Mouse (Mus musculus) cerebellum, postnatal 25 days (tissue): ENCODE measurements around the gene Ipo7.
"Not testable (repeated sequence)": the region's sequence is repeated elsewhere in the genome, so short reads cannot be mapped to it uniquely, and the experiment has no call there.

ENCODE experiments used
- DNase-seq, 2 experiments: peaks; one replicate each; pipeline ENCODE4 v3.0.0; 2021; ENCODE audit warnings: mixed read lengths in 2 of 2

The Ipo7 gene

DNA sequence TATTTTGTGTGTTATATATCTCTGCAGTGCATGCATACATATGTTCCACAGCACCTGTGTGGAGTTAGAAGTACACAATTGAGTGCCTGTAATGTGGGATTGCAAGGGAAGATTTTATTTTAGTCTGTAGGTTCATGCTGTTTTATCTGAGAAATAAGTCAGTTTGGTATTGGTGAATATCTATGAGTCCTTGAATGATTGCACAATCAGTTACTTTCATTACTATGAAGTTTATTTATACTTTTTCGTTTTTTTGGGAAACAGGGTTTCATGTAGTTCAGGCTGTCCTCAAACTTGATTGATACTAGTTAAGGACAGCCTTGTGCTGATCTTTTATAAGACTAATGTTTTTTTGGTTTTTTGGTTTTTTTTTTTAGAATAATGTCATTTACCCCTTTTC lies 5.5 kb downstream of the Ipo7 start:
- no peak for DNase-seq

DNA sequence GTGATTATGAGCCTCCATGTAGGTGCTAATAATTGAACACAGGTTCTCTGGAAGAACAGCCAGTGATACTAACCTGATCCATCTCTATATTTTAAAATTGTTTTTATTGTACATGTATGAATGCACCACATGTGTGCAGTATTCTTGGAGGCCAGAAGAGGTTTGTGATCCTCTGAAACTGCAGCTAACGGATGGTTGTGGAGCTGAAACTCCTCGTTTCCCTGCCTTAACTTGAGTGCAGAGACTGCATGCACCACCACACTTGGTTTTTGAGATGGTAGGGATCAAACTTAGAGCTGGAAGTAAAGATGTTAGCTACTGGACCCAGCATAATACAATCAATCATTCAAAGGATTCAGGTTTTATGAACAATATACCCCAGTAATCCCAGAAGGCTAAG lies 8.5 kb downstream of the Ipo7 start:
- DNase-seq, result no peak

DNA sequence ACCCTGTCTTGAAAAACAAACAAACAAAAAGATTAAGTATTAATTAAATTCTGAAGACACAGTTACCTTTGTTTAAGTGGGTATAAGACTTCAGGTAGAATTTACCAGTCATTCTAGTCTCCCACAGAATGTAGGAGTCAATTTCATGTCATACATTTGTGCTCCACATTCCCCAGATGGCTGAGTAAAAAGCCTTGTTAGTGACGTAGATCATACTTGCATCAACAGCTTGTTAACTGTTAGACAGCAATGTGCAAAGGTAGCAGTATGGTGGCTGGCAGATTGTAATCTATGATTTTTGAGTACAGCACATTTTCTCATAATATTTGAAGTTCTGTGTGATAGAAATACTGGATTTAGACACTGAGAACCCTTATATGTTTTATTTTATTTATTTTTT lies 10.8 kb downstream of the Ipo7 start:
- no peak for DNase-seq

DNA sequence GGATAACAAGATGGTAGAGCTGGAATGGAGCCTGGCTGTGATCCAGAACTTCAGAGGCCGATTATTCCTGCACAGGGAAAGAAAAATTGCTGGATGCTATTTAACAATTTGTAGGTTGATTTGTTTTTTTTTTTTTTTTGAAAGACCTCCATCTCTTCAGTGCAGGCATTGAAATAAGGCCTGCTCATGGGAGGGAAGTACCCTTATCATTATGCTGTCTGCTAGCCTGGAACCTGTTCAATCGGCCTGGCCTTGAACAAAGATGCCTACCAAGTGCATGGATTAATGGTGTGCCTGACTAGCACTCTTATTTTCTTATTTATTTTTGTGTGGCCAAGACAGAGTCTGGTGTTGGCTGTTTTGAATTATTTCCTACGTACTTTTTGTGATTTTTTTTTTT lies 12.3 kb downstream of the Ipo7 start:
- no peak for DNase-seq

DNA sequence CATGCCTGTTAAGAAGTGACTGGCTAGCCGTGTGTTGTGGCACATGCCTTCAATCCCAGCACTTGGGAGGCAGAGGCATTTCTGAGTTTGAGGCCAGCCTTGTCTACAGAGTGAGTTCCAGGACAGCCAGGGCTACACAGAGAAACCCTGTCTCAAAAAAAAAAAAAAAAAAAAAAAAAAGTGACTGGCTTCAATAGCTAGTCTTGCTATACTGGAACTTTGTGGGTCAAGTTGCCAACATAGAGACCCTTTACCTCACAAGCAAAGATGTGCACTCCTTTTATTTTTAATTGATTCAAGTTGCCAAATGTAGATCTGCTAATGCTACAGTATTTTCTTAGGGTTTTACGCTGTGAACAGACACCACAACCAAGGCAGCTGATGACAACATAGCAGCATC lies 39.6 kb downstream of the Ipo7 start:
- not testable (repeated sequence) for DNase-seq

DNA sequence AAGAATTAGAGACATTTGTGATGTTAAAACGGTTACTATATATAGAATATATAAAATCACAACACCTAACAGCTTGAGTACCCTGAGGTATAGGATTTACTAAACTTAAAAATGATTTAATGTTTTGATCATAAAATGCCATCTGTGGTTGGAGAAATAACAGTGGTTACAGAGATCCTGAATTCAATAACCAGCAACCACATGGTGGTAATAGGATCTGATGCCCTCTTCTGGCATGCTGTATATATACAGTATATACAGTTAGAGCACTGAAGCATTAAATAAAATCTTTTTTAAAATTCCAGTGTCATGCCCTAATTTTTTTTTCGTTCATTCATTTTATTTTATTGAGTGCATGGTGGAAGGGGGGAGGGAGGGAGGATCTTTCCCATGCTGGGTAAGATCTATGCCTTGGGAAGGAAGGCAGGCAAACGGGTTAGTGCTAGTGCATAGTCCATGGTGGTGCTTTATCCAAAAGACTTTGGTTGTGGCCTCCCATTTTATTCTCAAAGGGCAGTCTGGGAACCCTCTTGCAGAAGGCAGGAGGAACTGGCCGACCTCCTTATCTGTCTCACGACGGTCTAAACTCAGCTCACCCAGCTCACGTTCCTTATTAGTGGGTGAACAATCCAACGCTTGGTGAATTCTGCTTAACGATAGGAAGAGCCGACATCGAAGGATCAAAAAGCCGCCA lies 41.2 kb downstream of the Ipo7 start:
- peak in 1 of 2 experiments; percentile 18 for DNase-seq

- DNase-seq, result no peak
Measured at GRCm38 (mm10) chr7:110060106-110060668, 42.1 kb downstream of the Ipo7 start.

GRCm38 (mm10) chr7:110060669-110061198 lies 42.7 kb downstream of the Ipo7 start:
- no peak for DNase-seq

DNA sequence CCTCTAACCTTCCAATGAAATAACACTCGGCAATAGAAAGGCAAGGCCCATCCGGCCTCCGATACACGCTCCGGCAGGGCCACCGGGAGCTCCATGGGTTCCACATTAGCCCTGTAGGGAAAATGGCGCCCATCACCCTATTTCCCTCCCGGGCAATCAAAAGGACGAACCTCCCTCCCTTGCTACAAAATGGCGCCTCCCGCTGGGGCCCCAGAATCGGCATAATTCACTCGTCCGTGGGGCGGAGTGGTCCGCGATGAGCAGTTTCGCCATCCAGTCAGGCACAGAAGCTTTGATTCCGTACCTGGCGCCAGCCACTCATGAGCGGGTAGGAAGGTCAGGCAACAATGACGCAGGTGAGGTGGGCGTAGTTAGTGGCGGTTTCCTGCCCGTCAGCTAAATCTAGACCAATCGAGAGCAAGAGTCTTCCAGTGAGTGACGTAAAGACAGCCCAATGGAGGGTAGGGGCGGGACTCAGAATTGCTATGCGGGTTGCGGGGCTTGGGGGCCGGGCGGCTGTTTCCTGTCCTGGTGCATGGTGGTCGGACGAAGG lies 43.2 kb downstream of the Ipo7 start, which contains the start of gene Zfp143:
Zfp143 (plus strand) TSS at position 19 of the 553 bp plus-strand sequence.
- DNase-seq, result peak; percentile 100

- peak; percentile 90 to 91 for DNase-seq
Measured at GRCm38 (mm10) chr7:110061752-110062273, 43.7 kb downstream of the Ipo7 start.

DNA sequence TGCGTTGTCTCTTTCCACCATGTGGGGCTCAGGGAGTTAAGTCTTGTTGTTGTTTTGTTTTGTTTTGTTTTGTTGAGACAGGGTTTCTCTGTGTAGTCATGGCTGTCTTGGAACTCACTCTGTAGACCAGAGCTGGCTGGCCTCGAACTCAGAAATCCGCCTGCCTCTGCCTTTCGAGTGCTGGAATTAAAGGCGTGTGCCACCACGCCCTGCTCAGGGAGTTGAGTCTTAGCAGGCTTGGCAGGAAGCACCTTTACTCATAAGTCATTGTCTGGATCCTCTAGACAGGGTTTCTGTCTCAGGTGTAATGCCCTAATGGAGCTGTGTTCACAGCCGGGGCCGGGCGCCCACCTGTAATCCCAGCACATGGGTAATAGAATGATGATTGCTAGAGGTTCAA lies 45.7 kb downstream of the Ipo7 start:
- no peak for DNase-seq

GRCm38 (mm10) chr7:110069070-110069469 lies 51.0 kb downstream of the Ipo7 start:
- DNase-seq, result no peak

DNA sequence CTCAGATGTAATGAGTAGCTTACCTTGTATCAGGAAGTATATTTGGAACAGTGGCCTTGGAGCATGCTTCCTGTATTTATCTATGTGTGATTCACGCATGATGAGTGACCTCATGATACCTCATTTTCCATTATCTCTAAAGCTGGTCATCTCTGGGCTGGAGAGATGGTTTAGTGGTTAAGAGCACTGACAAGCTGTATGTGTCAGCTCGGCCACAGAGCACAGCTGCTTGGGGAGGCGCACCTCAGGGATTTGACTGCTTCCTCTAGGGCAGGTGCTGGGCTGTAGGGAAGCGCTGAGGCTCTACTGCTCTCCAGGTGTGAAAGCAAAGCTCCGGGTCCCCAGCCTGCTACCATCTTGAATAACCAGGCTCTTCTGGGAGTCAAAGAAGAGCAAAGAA lies 60.1 kb downstream of the Ipo7 start:
- DNase-seq, result no peak

- DNase-seq, result peak; percentile 66 to 83
Measured at GRCm38 (mm10) chr7:110083386-110084165, 65.5 kb downstream of the Ipo7 start.

- DNase-seq, result no peak
Measured at GRCm38 (mm10) chr7:110085217-110085616, 67.1 kb downstream of the Ipo7 start.

DNA sequence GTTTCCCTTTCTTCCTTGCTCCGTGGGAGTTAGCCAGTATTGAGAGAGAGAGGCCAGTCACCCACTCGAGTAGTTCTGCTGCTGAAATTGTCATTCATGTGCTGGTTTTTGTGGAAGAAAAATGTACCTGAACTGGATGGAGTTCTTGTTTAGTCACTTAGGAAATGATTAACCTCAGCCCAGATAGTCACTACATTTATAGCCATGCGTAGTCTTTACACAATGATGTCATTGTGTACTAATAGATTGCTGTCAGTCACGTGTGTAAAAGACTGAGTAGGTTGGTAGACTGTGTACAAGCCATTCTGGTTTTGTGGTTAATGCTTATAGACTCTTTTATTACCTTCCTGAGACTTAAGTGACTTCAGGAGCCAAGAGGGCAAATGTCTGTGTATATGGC lies 69.8 kb downstream of the Ipo7 start:
- no peak for DNase-seq

- DNase-seq, result peak; percentile 31 to 60
Measured at GRCm38 (mm10) chr7:110091670-110092069, 73.6 kb downstream of the Ipo7 start.

GRCm38 (mm10) chr7:110096332-110096731 lies 78.3 kb downstream of the Ipo7 start:
- no peak for DNase-seq

- DNase-seq, result no peak
Measured at GRCm38 (mm10) chr7:110097106-110097793, 79.2 kb downstream of the Ipo7 start.

- DNase-seq, result no peak
Measured at GRCm38 (mm10) chr7:110100854-110101253, 82.8 kb downstream of the Ipo7 start.

DNA sequence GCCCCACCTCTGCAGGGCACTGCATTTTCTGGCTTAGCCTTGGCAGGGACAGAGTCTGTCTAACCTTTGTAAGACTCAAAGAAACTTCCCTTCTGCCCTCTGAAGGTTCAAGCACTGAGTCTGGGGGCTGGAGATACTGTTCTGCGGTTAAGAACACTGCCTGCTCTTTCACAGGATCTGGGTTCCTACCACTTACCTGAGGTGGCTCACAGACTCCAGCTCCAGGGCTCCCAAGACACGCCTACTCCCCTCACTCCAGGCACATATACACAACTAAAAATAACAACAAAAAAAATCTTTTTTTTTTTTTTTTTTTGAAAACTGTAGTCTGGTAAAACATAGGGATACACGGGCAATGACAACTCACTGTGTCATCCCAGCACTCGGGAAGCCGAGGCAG lies 83.2 kb downstream of the Ipo7 start:
- no peak for DNase-seq

DNA sequence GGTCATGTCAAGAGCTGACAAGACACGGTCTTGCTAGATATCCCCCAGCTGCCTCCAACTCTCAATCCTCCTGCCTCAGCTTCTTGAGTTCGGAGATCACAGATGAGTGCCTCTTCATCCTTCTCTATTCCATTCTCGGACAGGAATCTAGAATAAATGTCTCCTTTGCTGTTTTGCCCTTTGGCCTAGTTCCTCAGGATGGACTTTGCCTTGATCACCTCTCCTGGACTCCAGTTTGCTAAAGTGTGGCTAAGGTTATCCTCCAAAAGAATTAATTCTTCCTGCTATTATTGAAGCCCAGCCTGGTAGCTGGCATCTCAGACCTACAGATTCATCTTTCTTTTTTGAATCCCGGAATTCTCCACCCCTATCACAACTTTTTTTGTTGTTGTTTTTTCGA lies 87.0 kb downstream of the Ipo7 start:
- DNase-seq, result no peak
